Mouse (Mus musculus) mouse trophoblast stem cell (cell line): ENCODE results near the gene Usp32.

Experiments used
- in situ Hi-C, 2 experiments: fragments of 300-500 bp; cut with MseI, MboI; formaldehyde crosslinking; loops; 2 replicates in 1 of 2; 3 replicates in 1 of 2; pipeline ENCODE4 v1.15.1; 2025

The Usp32 gene

DNA sequence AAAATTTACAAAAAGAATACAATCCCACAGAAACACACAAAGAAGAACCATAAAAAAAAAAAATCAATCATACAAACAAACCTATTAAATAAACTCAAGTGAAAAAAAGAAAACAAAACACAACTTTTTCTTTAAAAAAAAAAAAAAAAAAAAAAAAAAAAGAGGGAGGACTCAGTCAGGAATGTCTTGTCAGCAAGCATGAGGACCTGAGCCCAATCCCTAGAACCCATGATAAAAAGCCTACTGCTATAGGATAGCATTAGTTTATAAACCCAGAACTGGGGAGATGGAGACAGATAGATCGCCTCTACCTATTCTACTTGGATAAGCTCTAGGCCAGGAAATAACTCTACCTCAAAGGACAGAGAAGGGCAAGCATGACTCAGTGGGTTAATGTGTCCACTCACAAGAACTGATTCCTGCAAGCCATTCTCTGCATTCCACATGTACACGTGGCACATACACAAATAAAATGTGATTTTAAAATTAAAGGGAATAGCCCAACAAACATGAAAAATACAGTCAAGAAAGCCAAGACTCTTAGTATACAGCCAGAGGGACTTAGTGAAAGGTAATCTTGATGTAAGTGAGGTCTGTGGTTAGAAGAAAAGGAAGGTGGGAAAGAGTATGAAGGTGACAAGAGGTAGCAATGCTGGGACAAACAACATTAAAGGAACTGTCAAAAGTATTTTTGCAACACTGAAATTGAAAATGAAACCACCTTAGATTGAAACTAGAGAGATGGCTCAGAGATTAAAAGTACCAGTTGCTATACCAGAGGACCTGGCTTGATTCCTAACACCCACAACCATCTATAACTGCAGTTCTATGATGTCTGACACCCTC is 13.5 kb downstream of the Usp32 start:
- in situ Hi-C loops = no loop called here

DNA sequence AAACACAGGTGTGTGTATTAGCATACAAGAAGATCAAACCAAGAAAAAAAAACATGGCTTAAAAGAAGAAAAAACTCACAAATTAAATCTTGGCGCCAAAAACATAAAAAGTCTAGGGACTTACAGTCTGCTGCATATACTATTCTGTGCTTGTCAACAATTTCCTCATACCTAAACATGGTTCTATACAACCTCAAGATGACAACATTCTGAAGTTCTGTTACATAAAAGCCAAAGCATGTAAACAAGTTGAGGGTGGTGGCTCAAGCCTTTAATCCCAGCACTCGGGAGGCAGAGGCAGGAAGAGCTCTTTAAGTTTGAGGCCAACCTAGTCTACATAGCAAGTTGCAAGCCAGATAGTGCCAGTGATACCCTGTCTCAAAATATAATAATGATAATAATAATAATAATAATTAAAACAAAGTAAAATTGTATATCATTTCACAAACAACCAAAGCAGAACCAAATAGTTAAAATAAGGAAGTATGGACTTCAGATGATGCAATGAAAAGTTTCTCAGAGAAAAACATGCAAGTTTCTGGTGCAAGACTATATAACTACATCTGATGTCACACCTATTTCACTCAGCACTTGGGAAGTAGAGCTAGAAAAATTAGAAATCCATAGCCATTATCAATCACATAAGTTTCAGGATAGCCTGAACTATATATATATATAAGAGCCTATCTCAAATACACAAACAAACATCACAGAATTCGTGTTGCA is 16.5 kb downstream of the Usp32 start:
- in situ Hi-C loops = no loop called here

DNA sequence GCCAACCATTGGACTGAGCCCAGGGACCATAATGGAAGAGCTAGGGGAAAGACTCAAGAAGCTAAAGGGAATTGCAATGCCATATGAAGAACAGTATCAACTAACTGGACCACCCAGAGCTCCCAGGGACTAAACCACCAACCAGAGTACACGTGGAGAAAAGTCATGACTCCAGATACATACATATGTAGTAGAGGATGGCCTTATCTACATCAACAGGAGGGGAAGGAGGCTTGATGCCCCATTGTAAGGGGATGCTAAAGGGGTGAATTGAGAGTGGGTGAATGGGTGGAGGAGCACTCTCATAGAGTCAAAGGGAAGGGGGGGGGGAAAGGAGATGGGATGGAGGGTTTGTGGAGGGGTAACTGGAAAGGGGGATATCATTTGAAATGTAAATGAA is 17.9 kb downstream of the Usp32 start:
- in situ Hi-C loops = no loop called here

- in situ Hi-C loops = no loop called here
These were observed 22.8 kb downstream of the Usp32 start for GRCm38 (mm10) chr11:85117160-85117559.

DNA sequence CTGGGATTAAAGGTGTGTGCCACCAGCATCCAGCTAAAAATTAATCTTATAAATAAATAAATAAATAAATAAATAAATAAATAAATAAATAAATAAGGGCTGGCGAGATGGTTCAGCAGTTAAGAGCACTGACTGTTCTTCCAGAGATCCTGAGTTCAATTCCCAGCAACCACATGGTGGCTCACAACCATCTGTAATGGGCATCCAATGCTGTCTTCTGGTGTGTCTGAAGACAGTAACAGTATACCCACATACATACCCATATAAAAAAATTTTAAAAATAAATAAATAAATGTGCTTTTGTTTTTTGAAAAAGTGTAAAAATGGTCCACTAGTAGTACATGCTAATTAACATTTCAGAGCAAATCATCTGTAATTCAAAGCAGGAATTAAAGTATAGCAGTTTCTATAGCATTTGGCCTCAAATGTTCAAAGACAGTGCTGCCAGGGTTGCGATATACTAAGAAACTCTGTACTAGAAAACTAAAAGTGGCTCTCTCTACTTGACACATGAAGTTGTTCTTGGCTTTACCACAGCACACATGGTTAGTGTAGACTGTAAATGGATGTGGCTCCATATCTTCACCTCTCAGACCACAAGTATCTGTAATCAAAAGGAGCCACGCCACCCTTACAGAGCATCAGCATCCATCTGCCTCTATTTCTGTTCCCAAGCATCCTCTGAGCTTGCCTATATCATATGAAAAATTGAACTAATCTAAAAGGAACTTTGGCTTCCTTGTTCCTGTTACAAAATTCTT is 23.7 kb downstream of the Usp32 start:
- in situ Hi-C loops = no loop called here

DNA sequence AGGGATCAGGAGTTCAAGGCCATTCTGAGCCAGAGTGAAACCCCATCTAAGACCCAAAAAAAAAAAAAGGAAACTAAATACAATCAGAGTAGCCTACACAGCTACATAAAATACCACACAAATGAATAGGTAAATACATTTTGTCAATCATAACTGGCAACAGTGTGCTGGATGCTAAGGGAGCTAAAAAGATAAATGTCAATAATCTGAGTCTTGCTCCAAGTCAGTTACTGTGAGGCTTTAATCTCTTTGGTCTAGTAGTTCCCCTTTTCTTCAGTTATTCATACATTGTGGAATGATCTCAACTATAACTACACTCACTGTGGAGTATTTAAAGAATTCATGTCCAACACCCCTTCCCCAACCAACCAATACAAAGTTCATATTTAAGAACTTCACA is 30.0 kb downstream of the Usp32 start:
- in situ Hi-C loops = no loop called here

DNA sequence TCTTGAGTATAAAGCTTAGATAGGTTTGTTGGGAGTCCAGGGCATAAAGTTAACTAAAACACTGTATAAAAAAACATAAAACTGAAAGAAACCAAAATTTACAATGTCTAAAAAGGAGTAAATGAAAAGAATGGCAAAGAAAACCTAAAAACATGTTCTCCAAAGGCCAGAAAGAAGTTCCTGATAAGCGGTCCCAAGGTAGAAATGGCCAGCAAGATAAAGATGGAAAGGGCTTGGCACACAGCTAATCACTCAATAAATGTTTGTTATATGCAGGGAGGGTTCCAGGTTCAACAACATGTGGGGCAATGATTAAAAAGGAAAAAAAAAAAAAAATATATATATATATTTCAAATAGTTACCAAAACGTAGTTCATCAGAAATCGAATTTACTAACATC is 32.7 kb downstream of the Usp32 start:
- in situ Hi-C loops = no loop called here

- in situ Hi-C loops = no loop called here
These were observed 34.1 kb downstream of the Usp32 start for GRCm38 (mm10) chr11:85105836-85106235.

GRCm38 (mm10) chr11:85103763-85104162 is 36.2 kb downstream of the Usp32 start:
- in situ Hi-C loops = no loop called here

GRCm38 (mm10) chr11:85095116-85095515 is 44.8 kb downstream of the Usp32 start:
- in situ Hi-C loops = no loop called here

GRCm38 (mm10) chr11:85086253-85086652 is 53.7 kb downstream of the Usp32 start:
- in situ Hi-C loops = no loop called here

GRCm38 (mm10) chr11:85067871-85068270 is 72.1 kb downstream of the Usp32 start:
- in situ Hi-C loops = no loop called here

DNA sequence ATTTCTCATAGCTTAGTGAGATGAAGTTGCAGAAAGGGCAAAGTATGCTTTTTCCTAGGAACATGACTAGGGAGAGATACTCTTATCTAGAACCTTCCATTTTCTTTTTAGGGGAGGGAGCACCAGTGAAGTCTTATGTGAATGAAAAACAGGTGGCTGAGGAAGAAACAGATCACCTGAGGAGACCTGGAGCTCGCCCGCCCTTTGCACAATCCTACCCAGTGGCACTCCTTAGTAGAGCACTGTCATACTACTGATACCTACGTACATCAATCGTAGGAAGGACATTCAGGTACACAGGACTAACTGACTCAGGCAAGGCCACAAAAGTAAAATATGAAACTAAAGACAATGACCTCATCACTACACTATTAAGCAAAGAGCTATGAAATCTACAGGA is 81.4 kb downstream of the Usp32 start:
- in situ Hi-C loops = no loop called here

DNA sequence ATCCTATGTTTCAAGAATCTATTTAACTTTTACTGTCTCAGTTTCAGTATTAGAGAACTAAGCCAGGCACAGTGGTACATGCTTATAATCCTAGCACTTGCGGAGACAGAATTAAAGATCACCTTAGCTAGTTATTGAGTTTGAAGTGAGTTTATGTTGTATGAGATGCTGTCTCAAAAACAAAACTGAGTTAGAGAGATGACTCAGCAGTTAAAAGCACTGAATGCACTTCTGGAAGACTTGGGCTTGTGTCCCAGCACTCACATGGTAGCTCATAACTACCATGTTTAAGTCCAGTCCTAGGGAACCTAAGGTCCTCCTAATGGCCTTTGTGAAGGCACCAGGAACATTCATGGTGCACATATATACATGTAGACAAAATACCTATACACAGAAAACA is 82.4 kb downstream of the Usp32 start:
- in situ Hi-C loops = no loop called here

DNA sequence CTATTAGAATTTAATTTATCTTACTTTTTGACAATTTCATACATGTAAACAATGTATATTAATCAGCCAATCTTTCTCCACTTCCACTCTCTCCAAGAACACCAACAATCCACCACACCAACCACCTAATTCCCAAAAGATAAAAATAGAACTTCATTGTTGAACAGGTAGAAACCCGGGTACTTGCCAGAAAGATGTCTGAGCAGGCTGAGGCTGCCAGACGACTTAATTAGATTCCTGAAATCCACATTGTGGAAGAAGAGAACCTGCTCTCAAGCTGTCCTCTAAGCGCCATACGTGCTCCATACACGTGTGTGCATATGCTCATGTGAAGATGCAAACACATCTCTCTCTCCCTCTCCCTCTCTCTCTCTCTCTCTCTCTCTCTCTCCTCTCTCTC is 83.1 kb downstream of the Usp32 start:
- in situ Hi-C loops = no loop called here

- in situ Hi-C loops = no loop called here
These were observed 84.4 kb downstream of the Usp32 start for GRCm38 (mm10) chr11:85055561-85055960.

- in situ Hi-C loops = no loop called here
These were observed 100.7 kb downstream of the Usp32 start for GRCm38 (mm10) chr11:85039256-85039655.

DNA sequence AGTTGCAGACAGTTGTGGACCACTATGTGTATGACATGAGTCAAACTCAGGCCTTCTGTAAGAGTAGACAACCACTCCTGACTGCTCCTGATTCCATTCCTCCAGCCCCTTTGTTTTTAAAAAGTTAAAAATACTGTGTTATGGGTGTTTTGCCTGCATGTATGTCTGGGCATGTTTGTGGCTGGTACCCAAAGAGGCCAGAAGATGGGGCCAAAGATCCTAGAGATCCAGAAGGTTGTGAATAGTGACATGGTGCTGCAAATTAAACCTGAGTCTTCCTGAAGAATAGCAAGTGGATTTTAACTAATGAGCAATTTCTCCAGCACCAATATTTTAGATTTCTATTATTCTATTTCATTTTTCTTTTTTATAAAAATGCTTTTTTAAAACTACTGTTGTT is 126.8 kb downstream of the Usp32 start:
- in situ Hi-C loops = no loop called here

GRCm38 (mm10) chr11:85003566-85003965 is 136.4 kb downstream of the Usp32 start:
- in situ Hi-C loops = no loop called here

GRCm38 (mm10) chr11:84995241-84995640 is 144.7 kb downstream of the Usp32 start:
- in situ Hi-C loops = no loop called here

DNA sequence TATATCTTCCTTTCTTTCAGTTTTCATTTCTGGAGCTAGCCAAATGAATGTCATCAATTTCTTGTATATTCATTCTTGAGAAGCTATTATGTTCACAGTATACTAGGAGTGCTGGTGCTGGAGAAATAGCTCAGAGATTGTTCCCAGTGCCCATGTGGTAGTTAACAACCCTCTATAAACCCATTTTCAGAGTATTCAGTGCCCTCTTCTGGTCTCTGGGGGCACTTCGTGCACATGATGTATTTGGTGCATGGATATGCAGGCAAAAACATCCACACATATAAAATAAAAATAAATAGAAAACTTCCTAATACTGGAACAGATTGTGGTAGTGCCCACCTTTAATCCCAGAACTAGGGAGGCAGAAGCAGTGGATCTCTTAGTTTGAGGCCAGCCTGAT is 147.0 kb downstream of the Usp32 start:
- in situ Hi-C loops = no loop called here

GRCm38 (mm10) chr11:84988341-84988919 is 151.5 kb downstream of the Usp32 start:
- in situ Hi-C loops = no loop called here
